Mouse (Mus musculus) liver, postnatal 0 days (tissue): ENCODE results near the gene Myl4. TPM values are rescaled to one million over a fixed set of nuclear protein-coding genes. Genes with fewer than 3 reads are reported as not detected.

Source experiments
- ATAC-seq: fragments of 200-750 bp; cut with Nextera tagmentation; 2 replicates; pipeline ENCODE4 v1.8.0; 2017; ENCODE audit warnings: mild to moderate bottlenecking, moderate library complexity
- DNase-seq: peaks from one replicate; pipeline ENCODE4 v3.0.0-alpha.2; 2016
- H3K27ac ChIP-seq: fragments of 300-500 bp; sonication (generic); 2 replicates; pipeline ENCODE4 v1.5.1; 2014; ENCODE audit warnings: antibody characterized with exemption, moderate library complexity, mild to moderate bottlenecking, low read depth
- H3K27me3 ChIP-seq: fragments of 300-500 bp; sonication (generic); 2 replicates; pipeline ENCODE4 v1.6.1; 2014; ENCODE audit warnings: low read length, control low read depth, mixed read lengths; ENCODE audit not compliant: insufficient read depth
- H3K36me3 ChIP-seq: fragments of 300-500 bp; sonication (generic); replicated peaks from 2 replicates; pipeline ENCODE4 v1.6.1; 2014; ENCODE audit warnings: mild to moderate bottlenecking, control low read depth, low read length, moderate library complexity, mixed read lengths; ENCODE audit not compliant: insufficient read depth
- H3K4me1 ChIP-seq: fragments of 300-500 bp; sonication (generic); 2 replicates; pipeline ENCODE4 v1.6.1; 2014; ENCODE audit warnings: antibody characterized with exemption, mild to moderate bottlenecking, control low read depth; ENCODE audit not compliant: insufficient read depth
- H3K4me2 ChIP-seq: fragments of 300-500 bp; sonication (generic); 2 replicates; pipeline ENCODE4 v1.6.1; 2014; ENCODE audit warnings: low read depth, mild to moderate bottlenecking, low read length, moderate library complexity, mixed read lengths
- H3K4me3 ChIP-seq: fragments of 300-500 bp; sonication (generic); 2 replicates; pipeline ENCODE4 v1.5.1; 2014; ENCODE audit warnings: low read depth, low read length
- H3K9ac ChIP-seq: fragments of 300-500 bp; sonication (generic); replicated peaks from 2 replicates; pipeline ENCODE4 v1.6.1; 2014; ENCODE audit warnings: mild to moderate bottlenecking, moderate library complexity
- H3K9me3 ChIP-seq: fragments of 300-500 bp; sonication (generic); 2 replicates; pipeline ENCODE4 v1.6.1; 2016; ENCODE audit warnings: mild to moderate bottlenecking, control low read depth, low read length, mixed read lengths
- CTCF ChIP-seq: sonication (generic); IDR thresholded peaks from 2 replicates; pipeline ENCODE4 v1.5.1; 2016; ENCODE audit warnings: antibody characterized with exemption, low read depth
- EP300 ChIP-seq: IDR thresholded peaks from 2 replicates; pipeline ENCODE4 v1.6.1; 2016; ENCODE audit warnings: antibody characterized with exemption, low read depth, mild to moderate bottlenecking
- WGBS: fragments of 180-500 bp; shearing (Covaris S2); extraction: QIAGEN DNeasy Blood & Tissue Kit; methylation state at CpG from one replicate; pipeline ENCODE4 v1.1.7; 2014; ENCODE audit not compliant: insufficient replicate concordance; 5-methylcytosine and 5-hydroxymethylcytosine counted together
- polyA plus RNA-seq: library from polyadenylated mRNA; unstranded; fragments of >200 nt; fragmentation: Nextera tagmentation; extraction: Ambion mirVana; gene quantifications from 2 replicates; pipeline ENCODE4 v1.2.1, GENCODE M21; 2015

Gene Myl4
- polyA plus RNA-seq, 1 experiment from 2014 or later, result 8.3 TPM

- H3K27ac ChIP-seq, result no peak overlapping the region
- no peak overlapping the region for H3K4me2 ChIP-seq
- DNase-seq (no peak), ATAC-seq (no peak)
- H3K4me3 ChIP-seq, result no peak overlapping the region
- H3K36me3 ChIP-seq, result no peaks in the 10 kb centered on the region
- no peak overlapping the region for H3K9ac ChIP-seq
- 39% methylated on average over 10 of the region's 10 CpGs for WGBS
- H3K27me3 ChIP-seq, result peaks cover 7% of the 10 kb centered on the region; the same call in 1 of the 2 replicates
- TF ChIP-seq CTCF (no peak), EP300 (no peak)
- peaks cover 24% of the 10 kb centered on the region for H3K4me1 ChIP-seq
- H3K9me3 ChIP-seq, result no peaks in the 10 kb centered on the region
Measured at GRCm38 (mm10) chr11:104613551-104613950, 63.1 kb downstream of the Myl4 start.

- 28% methylated on average over 2 of the region's 2 CpGs for WGBS
- Histone ChIP-seq H3K9ac (no peak overlapping the region), H3K36me3 (no peaks in the 10 kb centered on the region), H3K4me2 (no peak overlapping the region), H3K4me3 (no peak overlapping the region), H3K27ac (no peak overlapping the region), H3K27me3 (0 out of 2 replicates have a peak, but pooled peaks cover 3% of the 10 kb centered on the region), H3K4me1 (peaks cover 24% of the 10 kb centered on the region), H3K9me3 (no peaks in the 10 kb centered on the region)
- ATAC-seq, result no peak
- no peak for DNase-seq
- TF ChIP-seq CTCF (no peak), EP300 (no peak)
Measured at GRCm38 (mm10) chr11:104614130-104614529, 63.7 kb downstream of the Myl4 start.

- Histone ChIP-seq H3K9ac (no peak overlapping the region), H3K36me3 (no peaks in the 10 kb centered on the region), H3K27ac (no peak overlapping the region), H3K9me3 (no peaks in the 10 kb centered on the region), H3K4me2 (no peak overlapping the region), H3K27me3 (no peaks in the 10 kb centered on the region), H3K4me3 (no peak overlapping the region), H3K4me1 (peaks cover 16% of the 10 kb centered on the region)
- TF ChIP-seq CTCF (no peak), EP300 (no peak)
- WGBS, result 50% methylated on average over 5 of the region's 5 CpGs
- DNase-seq, result no peak
- ATAC-seq, result no peak
Measured at GRCm38 (mm10) chr11:104616182-104616581, 65.7 kb downstream of the Myl4 start.

GRCm38 (mm10) chr11:104618638-104619076 is 68.2 kb downstream of the Myl4 start:
- 39% methylated on average over 6 of the region's 6 CpGs for WGBS
- Histone ChIP-seq H3K36me3 (no peaks in the 10 kb centered on the region), H3K9me3 (no peaks in the 10 kb centered on the region), H3K4me3 (no peak overlapping the region), H3K4me2 (no peak overlapping the region), H3K27me3 (no peaks in the 10 kb centered on the region), H3K27ac (no peak overlapping the region), H3K9ac (no peak overlapping the region), H3K4me1 (peaks cover 10% of the 10 kb centered on the region)
- peak; percentile 23 for DNase-seq
- no peak for TF ChIP-seq CTCF
- peak; percentile 87 for TF ChIP-seq EP300
- peak; percentile 58 for ATAC-seq

GRCm38 (mm10) chr11:104619084-104620022 is 68.9 kb downstream of the Myl4 start:
- Histone ChIP-seq H3K9me3 (no peaks in the 10 kb centered on the region), H3K27ac (peak overlapping the region; percentile 24; the same call in 1 of the 2 replicates), H3K9ac (no peak overlapping the region), H3K36me3 (no peaks in the 10 kb centered on the region), H3K4me2 (no peak overlapping the region), H3K4me3 (no peak overlapping the region), H3K4me1 (peaks cover 11% of the 10 kb centered on the region), H3K27me3 (no peaks in the 10 kb centered on the region)
- 65% methylated on average over 13 of the region's 13 CpGs for WGBS
- TF ChIP-seq CTCF, result no peak
- no peak for DNase-seq
- no peak for ATAC-seq

GRCm38 (mm10) chr11:104622040-104622962 is 71.8 kb downstream of the Myl4 start:
- H3K9ac ChIP-seq, result no peak overlapping the region
- H3K27ac ChIP-seq, result no peak overlapping the region
- TF ChIP-seq EP300, result peak; percentile 28; the same call in 1 of the 2 replicates
- no peak for TF ChIP-seq CTCF
- ATAC-seq (peak; percentile 28; the same call in 1 of the 2 replicates), DNase-seq (no peak)
- H3K27me3 ChIP-seq, result no peaks in the 10 kb centered on the region
- peaks cover 14% of the 10 kb centered on the region; the same call in 1 of the 2 replicates for H3K4me1 ChIP-seq
- H3K4me2 ChIP-seq, result no peak overlapping the region
- WGBS, result 40% methylated on average over 9 of the region's 12 CpGs
- no peaks in the 10 kb centered on the region for H3K9me3 ChIP-seq
- H3K4me3 ChIP-seq, result no peak overlapping the region
- no peaks in the 10 kb centered on the region for H3K36me3 ChIP-seq
